Mouse (Mus musculus) ovary, postnatal 10 days (tissue): ENCODE data around the gene Arf6.
"Not testable (repeated sequence)": the region's sequence is repeated elsewhere in the genome, so short reads cannot be mapped to it uniquely, and the experiment has no call there.

ENCODE experiments used
- DNase-seq: peaks from one replicate; pipeline ENCODE4 v3.0.0; 2022; ENCODE audit warnings: low spot score

Arf6 gene

DNA sequence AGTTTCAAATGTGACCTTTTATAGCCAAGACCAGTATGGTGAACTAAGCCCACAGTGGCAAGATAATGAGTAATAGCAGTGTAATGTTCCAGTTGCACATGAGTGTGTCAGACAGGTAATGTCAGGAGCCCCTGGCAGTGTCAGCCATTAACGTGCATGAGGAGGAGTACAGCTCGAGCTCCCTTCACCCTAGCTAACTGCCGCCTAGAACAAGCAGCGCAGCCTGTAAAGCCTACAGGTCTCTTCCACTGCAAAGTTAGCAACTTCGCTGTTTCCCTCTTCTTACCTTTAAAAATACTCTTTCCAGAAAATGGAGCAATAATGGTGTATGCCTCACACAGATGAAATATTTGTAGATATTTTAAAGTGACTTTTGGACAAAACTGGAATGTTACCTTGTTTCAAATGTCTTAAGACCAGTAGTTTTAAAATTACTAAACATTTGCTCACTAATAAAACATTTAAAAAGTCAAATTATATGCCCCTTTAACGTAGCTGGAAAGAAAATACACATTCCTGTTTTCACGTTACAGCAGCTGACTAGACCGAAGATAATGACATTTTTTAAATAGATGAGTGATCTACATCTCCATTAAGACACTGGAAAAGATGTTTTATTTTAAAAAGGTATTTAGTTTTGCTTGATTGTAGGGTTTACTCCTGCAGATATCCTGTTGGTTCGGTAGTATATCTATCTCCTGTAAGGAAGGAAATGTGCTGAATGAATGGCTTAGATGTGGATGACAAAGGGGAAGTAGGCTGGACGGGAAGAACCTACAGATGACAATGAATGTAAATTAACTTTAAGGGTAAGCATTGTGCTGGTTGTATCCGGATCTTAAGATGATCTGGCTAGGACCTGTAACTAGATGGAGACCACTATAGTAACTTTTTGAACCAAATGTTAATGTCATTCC, 2.2 kb downstream of the Arf6 start:
- DNase-seq = no peak

DNA sequence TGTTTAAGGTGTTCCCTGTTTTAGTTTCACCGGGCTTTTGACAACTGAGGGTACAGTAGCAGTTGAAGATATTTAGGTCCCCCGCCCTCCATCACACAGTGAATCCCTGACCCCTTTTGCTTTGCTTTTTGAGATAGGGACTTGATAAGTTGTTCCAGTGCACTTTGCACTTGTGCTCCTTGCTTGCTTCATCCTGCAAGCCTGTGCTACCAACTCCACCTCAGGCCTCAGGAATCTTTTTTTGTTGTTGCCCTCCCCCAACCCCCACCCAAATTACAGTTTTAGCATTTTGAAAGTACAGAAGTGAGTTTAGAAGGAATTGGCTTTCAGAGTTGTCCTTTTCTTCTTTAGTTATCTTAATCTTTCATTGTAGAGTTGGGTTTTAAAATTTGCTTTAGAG, 4.2 kb downstream of the Arf6 start:
- no peak for DNase-seq

DNA sequence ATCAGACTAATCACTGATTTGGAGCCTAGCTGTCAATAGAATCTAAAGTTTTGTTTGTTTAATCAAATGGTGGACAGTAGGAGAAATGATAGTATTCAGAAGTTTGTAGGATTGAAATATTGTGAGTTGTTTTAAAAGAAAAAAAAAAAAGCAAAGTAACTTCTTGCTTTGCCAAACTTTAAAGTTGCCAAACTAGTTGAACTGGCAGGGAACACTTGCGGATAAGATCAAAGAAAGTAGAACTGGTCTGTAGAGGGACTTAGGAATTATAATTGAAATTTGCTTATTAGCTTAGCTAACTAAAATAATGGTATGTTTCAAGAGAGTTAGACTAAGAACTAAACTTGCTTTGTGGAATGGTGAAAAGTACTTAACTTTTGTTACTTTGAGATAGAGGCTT, 5.2 kb downstream of the Arf6 start:
- no peak for DNase-seq

DNA sequence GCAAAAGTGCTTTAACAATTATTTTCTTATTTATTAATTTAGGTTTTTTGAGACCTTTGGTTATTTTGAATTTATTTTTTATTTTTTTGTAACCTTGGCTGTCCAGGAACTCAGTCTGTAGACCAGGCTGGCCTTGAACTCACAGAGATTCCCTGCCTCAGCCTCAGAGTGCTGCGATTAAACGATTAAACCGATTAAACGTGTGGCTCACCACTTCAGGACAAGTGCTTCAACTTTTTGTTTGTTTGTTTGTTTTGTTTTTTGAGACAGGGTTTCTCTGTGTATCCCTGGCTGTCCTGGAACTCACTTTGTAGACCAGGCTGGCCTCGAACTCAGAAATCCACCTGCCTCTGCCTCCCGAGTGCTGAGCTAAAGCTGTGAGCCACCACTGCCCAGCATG, 5.7 kb downstream of the Arf6 start:
- DNase-seq = not testable (repeated sequence)

DNA sequence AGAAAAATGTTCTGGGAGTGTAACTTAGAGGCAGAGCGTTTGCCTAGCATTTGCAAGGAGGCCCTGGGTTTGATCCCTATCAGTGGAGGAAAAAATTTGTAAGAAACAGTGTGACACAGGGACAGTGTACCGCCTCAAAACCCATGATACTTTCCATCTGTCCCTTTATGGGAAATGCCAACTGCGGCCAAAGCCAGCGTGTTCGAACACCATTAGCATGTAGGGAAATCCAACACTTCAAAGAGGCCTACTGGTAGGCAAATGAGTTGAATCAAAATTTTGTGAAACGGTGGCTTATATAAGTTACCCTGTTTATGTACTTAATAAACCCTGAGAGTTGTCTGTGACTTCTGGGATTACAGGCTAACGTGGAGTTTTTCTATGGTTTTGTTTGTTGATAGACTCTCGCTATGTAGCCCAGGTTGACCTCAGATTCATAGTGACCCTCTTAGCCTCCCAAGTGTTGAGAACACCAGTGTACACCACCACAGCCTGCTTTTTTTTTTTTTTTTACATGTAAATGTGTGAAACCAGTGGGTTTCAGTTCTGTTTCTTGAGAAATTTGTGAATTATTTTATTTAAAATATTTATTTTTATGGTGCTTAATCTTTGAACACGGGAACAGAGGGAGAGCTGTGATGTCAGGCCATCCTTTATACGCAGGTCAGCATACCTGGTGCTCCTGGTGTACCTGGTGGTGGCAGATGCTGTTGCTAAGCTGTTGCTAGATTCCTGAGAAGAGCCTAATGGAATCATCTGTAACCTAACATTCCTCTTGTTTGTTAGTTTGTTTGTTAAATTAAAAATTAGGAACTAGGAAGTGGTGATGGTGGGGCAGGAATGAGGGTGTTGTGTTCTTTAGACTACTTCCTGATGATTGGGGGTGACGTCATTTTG, 6.9 kb downstream of the Arf6 start:
- no peak for DNase-seq

DNA sequence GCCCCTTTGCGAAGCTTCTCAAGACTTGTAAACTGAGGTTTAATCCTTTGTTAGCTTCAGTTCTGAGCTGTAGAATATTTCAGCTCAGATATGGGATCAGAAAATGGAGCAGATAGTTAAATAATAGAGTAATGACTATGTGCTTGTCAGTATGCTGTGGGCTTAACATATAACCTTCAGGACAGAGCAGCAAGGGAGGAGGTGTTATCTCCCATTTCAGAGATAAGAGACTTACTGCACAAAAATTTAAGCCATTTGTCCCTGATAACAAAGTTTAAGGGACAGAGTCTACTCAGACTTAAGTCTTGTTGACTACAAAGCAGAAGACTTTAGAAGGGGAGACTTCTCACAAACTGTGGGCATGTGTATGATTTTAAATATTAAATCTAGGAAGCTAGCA, 10.9 kb downstream of the Arf6 start:
- DNase-seq = no peak

DNA sequence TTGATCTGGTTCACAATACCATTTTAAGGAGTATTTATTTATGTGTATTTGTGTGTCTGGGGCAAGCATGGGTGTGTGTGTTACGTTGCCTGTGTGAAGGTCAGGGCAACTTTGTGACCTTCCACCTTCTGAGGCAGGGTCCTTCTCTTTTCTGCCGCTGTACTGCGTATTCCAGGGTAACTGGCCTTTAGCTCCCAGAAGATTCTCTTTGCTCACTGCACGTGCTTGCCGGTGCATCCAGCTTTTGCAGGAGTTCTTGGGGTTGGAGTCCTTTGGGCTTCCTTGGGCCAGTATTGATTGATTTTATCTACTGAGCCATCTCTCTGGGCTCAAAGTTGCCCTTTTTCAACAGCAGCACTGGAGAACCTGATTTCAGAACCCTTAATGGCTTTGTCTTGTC, 12.7 kb downstream of the Arf6 start:
- DNase-seq = no peak

DNA sequence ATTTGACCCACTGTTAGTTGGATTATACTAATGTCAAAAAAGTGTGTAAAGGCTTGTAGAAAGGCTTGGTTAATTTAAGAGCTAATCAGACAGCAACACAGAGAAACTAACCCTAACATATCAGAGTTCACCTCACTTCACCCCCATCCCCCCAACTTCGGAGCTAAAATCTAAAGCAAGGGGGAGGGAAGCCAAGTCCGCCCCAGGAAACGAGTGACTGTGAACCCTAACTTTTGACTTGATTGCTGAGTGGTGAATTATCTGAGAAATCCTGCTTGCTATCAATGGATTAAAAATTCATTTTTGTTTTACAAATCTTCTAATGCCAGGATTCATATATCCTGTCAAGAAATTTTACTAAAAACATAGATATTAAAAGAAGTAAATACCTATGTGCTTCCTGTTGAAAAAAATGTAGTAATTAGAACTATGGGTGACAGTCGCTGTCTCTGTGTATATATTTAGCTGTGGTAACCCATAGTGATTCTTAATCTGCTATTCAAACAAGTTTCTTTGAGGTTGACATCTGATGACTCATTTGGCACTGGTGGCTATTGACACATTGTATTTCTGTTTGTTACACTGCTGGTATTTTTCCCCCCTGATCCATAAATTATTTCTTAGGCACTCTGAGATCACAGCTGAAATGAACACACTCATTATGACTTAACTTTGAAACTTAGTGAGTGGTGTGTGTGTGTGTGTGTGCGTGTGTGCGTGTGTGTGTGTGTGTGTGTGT, 13.8 kb downstream of the Arf6 start:
- DNase-seq = no peak

DNA sequence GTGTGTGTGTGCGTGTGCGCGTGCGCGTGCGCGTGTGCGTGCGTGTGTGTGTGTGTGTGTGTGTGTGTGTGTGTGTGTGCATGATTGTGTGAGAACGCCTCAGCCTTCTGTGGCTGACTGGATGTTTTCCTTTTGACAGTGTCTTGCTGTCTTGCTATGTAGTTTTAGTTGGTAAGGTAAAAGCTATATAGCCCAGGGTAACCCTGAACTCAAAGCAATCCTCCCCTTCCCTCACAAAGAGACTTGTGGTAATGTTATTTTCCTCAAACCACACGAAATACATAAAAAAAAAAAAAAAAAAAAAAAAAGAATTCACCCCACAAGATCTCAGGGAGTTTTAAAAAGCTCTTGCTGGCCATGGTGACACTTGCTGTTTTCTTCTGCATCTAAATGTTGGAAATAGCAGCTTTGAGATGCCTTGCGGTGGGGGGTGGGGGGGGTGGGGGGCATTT, 14.4 kb downstream of the Arf6 start:
- not testable (repeated sequence) for DNase-seq

DNA sequence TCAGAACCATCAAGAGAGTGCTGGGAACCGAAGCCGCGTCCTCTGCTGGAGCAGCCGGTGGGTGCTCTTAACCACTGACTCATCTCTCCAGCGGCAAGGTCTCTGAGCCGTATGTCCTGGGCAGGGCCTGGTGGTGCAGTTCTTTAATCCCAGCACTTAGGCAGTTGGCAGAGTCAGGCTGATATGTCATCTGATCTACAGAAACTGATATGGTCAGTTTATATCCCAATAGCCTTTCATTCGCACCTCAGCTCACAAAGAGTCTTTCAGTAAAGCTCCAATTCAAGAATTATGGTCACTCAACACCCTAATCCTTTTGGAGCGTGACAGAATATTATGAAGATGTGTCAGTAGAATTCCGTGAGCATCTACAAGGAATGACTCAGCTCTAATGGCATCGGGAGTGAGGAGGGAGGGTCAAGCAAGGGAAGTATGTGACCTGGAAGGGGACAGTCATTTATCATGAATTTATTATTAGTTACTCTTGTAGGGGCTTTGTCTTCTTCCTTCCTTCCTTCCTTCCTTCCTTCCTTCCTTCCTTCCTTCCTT, 16.4 kb downstream of the Arf6 start:
- no peak for DNase-seq

DNA sequence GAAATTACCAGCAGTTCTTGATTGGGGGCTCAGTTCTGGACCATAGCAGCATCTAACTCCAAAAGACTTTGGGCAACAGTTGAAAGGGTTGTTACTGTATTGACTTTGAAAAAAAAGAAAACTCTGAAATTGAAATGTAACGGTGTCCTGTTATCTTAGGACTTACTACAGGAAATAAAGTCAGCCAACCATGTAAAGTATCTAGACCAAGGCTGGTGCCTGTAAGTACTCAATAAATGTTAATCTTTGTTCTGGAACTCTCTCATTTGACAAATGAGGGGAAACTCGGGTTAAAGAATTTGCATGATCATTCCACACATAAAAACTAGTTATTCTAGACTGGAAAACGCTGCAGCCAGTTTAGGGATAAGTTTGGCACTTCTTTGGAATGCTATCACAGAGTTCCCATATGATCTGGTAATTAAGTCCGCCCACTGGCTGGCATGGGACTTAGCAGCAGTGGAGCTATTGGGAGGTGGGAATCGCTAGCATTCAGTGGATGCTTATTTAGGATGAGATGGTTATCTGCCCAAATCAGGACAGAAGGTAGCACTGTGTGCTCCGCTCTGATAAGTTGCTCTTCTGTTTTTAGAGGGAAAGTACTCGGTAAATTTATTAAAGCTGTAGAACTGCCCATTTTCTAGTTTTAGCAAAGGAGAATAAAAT, 17.5 kb downstream of the Arf6 start:
- no peak for DNase-seq

DNA sequence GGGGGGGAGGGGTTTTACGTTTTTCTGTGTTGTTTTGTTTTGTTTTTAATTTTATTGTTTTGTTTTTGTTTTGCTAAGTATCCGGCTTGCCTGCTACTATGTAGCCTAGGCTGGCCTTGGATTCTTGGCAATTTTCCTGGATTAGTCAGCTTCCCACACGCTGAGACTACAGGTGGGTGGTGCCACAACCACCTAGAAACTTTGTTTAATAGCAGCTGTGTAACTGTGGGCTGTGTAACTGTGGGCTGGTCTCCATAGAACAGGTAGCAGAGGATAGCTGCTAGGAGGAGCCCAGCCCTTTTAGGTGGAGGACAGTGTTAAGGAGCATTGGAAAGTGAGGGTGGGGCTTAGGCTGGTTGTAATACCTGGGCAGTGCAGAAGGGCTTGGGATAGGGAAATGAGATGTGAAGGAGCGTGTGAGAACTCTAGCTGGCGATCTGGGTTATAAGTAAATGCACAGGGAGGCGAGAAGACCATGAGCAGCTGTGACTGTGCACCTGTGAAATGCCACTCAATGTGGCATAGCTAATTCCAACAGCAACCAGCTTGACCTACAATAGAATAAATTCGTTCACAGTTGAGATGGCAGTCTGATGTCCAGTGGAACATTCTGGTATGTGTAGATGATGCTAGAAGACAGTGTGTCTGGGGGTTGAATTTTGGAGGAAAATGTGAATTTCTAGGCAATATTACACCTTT, 18.2 kb downstream of the Arf6 start:
- DNase-seq = no peak

DNA sequence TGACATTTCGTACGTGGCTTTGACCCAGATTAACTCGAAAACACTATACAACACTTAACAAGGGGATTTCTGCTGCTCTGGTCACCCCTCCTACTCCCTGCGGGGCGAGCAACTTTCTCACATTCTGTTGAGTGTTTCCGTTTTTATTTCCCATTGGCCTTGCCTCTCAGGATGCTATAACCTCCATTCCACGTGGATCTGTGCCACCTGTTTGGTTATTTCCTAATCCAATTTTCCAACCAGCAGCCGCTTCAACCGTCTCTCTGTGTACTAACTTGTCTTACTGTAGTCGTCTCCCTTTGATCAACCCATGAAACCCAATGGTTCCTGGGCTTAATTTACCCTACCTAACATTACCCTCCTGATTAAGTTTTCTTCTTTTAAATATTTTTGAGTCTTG, 21.1 kb downstream of the Arf6 start:
- no peak for DNase-seq

DNA sequence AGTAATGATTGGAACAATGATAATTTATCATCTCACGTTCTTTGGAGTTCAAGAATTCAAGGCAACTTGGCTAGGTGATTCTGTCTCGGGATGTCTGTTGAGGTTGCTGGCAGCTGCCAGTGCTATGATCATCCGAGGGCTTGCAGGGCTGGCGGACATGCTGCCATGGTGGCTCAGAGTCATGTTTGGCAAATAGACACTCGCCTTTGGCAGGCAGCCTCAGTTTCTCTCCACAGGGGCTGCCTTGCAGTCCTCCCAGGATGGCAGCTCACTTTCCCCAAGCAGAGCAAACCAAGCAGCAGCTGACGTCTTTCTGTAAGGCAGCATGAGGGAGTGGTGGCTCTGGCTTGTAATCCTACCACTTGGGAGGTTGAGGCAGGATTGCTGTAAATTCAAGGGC, 22.5 kb downstream of the Arf6 start:
- DNase-seq = no peak

DNA sequence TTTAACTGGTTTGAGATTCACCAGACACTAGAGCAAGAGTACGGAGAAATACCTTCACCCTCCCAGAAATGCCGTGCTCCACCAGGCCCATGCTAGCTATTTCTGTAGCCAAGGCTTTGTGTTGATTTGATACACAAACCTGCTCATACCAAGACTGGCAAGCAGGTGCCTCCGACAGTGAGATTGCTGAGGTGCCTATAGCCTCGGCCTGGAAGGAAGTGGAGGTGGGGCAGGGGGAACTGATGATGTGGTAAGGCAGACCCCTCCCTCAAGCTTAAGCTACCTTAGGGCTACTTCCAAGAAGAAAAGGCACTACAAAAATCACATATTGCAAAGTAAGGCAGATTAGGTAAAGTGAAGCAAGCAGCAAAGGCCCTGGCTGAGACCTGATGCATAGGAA, 28.4 kb downstream of the Arf6 start:
- DNase-seq = no peak

DNA sequence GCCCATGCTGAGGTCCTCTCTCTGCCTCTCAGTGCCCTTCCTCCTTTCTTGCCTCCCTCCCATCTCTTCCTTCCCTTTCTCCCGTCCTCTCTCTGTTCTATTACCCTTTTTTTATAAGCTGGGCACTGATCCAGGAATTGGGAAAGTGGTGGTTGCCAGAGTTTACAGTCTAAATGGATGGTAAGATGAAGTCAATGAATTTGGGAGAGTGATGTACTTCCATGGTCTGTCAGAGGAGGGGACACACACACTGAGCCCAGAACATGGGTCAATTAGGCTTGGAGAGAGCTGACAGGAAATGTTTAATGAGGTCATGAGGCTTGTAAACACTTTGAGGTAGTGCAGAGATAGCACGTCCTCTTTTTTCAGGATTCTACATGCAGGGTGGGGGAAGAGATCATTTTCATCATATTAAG, 28.9 kb downstream of the Arf6 start:
- no peak for DNase-seq

DNA sequence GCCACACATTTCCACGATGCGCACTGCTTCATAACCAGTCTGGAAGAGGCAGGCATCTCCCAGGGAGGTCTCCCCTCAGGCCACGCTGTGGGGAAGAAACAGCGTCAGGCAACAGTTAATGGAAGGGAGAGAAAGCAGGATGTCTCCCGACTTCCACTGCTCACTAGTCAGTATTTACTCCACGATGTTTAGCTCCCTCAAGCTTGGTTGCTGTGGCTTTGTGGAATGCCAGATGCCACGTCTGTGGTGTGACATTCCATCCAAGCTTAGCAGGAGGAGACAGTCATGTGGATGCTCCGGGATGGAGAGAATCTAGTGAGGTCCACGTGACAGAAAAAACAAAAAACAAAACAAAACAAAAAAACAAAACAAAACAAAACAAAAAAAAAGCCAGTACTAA, 30.1 kb downstream of the Arf6 start:
- no peak for DNase-seq

DNA sequence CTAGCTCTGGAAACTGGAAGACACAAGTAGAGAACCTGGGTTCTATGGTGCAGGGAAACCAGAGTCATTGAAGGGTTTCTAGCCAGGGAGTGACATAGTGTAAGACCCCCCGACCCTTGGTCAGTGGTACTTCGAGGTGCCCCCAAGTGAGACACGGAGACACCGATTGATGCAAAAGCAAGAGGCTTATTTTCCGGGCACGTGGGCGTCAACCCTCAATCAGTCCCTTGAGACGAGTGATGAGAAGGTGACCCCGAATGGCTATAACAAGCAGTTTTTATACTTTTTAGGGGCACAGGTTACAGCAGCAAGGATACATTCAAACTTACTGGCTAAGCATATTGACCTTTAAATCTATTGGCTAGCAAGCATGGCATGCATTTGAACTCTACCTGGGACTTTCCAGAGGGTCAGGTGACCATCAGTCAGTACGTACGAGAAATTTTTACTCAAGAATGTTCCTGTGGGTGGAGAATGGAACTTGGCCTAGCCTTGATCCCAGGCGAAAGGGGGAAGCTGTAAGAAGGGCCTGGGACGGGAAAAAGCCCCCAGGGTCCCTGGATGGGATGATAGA, 30.7 kb downstream of the Arf6 start:
- no peak for DNase-seq

DNA sequence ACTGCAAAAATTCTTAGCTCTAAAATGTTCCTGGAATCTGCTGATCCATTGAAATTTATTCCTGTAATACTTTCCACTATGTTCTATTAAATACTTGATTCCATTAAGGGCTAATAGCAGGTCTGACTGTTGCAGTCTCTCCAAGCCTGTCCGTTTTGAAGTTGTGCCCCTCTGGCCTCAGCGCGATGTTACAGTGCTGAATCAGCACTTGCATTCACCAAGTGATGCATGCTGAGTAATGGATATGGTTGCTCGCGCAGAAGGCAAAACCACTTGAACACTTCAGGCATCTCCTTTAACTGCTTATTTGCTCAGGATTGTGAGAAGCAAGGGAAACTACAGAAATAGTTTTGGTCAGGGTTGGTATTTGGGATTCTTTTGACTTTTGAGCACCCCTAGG, 38.8 kb downstream of the Arf6 start:
- DNase-seq = no peak

DNA sequence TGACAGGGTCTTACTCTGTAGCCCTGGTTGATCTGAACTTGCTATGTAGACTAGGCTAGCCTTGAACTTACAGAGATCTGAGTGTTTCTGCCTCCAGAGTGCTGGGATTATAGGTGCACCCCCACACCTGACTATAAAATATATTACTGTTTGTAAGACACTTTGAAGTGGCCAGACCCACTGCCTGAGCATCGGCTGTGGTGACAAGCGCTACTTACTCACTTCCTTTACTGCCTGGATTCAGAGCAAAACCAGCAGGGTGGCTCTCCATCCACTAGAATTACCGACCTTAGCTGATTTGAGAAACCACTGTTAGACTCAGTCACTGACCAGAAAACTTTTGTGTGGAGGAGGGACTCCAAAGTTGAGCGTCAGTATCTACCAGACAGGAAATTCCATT, 40.0 kb downstream of the Arf6 start:
- no peak for DNase-seq

DNA sequence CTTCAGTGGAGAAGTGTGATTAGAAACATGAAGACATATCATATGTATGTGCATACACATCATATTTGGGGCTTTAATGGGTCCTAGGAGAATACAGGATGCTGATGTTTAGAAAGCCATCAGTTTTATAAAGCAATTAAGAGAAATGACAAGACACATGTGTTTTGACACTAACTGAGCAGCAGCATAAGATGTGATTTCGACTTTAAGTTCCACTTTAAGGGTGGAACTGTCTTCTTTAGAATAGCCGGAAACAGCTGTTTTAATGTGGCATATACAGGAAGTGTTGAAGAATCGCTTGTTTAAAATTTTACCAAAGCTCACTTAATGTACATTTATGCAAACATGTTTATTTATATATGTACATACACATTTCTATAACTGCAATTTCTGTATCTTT, 41.4 kb downstream of the Arf6 start:
- no peak for DNase-seq
